8 mouse cellular contexts compared by ENCODE assay signal in the genomic region with DNA sequence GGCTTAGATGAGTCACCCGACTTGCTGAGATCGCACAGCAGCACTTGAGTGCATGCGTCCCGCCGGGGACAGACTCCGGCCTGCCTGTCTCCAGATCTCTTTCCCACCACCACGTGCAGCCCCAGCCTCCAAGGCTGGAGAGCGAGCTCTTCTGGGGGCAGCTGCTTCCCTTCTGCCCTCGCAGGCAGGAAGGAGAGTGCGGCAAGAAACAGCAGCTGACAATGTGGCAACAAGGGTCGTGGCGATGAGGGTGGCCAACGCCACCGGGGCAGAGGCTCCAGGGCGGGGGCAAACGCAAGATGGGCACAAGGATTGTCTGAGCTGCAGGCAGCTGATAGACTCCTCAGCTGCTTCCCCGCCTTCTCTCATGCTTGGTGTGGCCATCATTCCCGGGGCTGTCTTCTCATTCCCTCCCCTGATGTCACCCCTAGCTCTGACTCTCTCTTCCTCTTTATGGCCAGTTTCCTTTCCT. TPM values are rescaled to one million over a fixed set of nuclear protein-coding genes. Genes with fewer than 3 reads are reported as not detected.
DNase-seq lines count a peak whose midpoint lies in the region.

No protein-coding gene starts in this region.

- DNase-seq in left cerebral cortex, postnatal 4 days = peak; percentile 11
- DNase-seq in left cerebral cortex, adult 11 months (ENCODE audit: low spot score) = no peak
- DNase-seq in embryonic facial prominence, embryonic 10.5 days (ENCODE audit: low spot score) = no peak
- DNase-seq in heart, postnatal 4 days = peak; percentile 69
- DNase-seq in right cerebral cortex, adult 2 months (ENCODE audit: low spot score in 2 of 2) = no peak
- no peak for DNase-seq in right cerebral cortex, postnatal 4 days
- DNase-seq in layer of hippocampus, postnatal 25 days (ENCODE audit: extremely low spot score in 1 of 2, low spot score in 1 of 2) = no peak

- H3K27ac ChIP-seq in embryonic facial prominence, embryonic 10.5 days (replicated peaks) = peak overlapping the region; percentile 91

- H3K36me3 ChIP-seq in embryonic facial prominence, embryonic 10.5 days (replicated peaks) = no peaks in the 10 kb centered on the region
- peaks cover 56% of the 10 kb centered on the region for H3K36me3 ChIP-seq in megakaryocyte, embryonic 14.5 days (replicated peaks; ENCODE audit: low read length)

- intact Hi-C loops in left cerebral cortex, postnatal 4 days (cut with DNase I) = no loop called here

- H3K9me3 ChIP-seq in embryonic facial prominence, embryonic 10.5 days = no peaks in the 10 kb centered on the region
- no peaks in the 10 kb centered on the region for H3K9me3 ChIP-seq in megakaryocyte, embryonic 14.5 days

- peak overlapping the region; percentile 21; the same call in 1 of the 2 replicates for H3K4me3 ChIP-seq in embryonic facial prominence, embryonic 10.5 days
- H3K4me3 ChIP-seq in megakaryocyte, embryonic 14.5 days (replicated peaks) = peak overlapping the region; percentile 85

- H3K27me3 ChIP-seq in embryonic facial prominence, embryonic 10.5 days (replicated peaks; ENCODE audit: low read depth, poor library complexity, severe bottlenecking) = no peaks in the 10 kb centered on the region
- H3K27me3 ChIP-seq in megakaryocyte, embryonic 14.5 days (replicated peaks) = no peaks in the 10 kb centered on the region

- 71% methylated on average over 18 of the region's 18 CpGs for WGBS in embryonic facial prominence, embryonic 10.5 days

- H3K4me1 ChIP-seq in embryonic facial prominence, embryonic 10.5 days = peaks cover 63% of the 10 kb centered on the region
- H3K4me1 ChIP-seq in megakaryocyte, embryonic 14.5 days = peaks cover 89% of the 10 kb centered on the region

RNA-seq across cellular contexts. Expression of a gene that starts 18.4 kb away (rescaled TPM):
- 10 to 100 TPM; 30.1 to 36.2 TPM for total RNA-seq in left cerebral cortex, postnatal 4 days (2021)
- polyA plus RNA-seq in embryonic facial prominence, embryonic 10.5 days (2016; fragmentation: Nextera tagmentation; extraction: Ambion mirVana) = 325 and 335 TPM in 2 replicates
- total RNA-seq in heart, postnatal 4 days (2021) = 100 to 1,000 TPM; 170 to 175 TPM
- 872 and 1,542 TPM in 2 replicates for polyA plus RNA-seq in megakaryocyte, embryonic 14.5 days (2012; ENCODE audit: insufficient read depth, low replicate concordance)
- 10 to 100 TPM; 30.2 to 39.9 TPM for total RNA-seq in layer of hippocampus, postnatal 25 days (2021)

RNA-seq across cellular contexts. Expression of a gene that starts 21.2 kb away (rescaled TPM):
- 10 to 100 TPM; 12.7 to 15.5 TPM for total RNA-seq in left cerebral cortex, postnatal 4 days (2021)
- 32.0 and 35.3 TPM in 2 replicates for polyA plus RNA-seq in embryonic facial prominence, embryonic 10.5 days (2016; fragmentation: Nextera tagmentation; extraction: Ambion mirVana)
- 10 to 100 TPM; 13.7 to 14.6 TPM for total RNA-seq in heart, postnatal 4 days (2021)
- polyA plus RNA-seq in megakaryocyte, embryonic 14.5 days (2012; ENCODE audit: insufficient read depth, low replicate concordance) = 8.7 and 11.5 TPM in 2 replicates
- total RNA-seq in layer of hippocampus, postnatal 25 days (2021) = 10 to 100 TPM; 15.9 to 19.1 TPM

Comparison
In these comparisons a context has a peak if more than half of its experiments do, and no peak if none do; other contexts are left out.
1. DNase-seq: peak in left cerebral cortex, postnatal 4 days (single experiment) and heart, postnatal 4 days (single experiment); none in left cerebral cortex, adult 11 months (single experiment), embryonic facial prominence, embryonic 10.5 days (single experiment), right cerebral cortex, adult 2 months (0 of 2), right cerebral cortex, postnatal 4 days (single experiment) and layer of hippocampus, postnatal 25 days (0 of 2).
2. RNA of a gene that starts 18.4 kb away (total RNA-seq): 170 to 175 TPM in heart, postnatal 4 days; 30.2 to 39.9 TPM in layer of hippocampus, postnatal 25 days and 30.1 to 36.2 TPM in left cerebral cortex, postnatal 4 days; every median in the first group is over 4 times any median in the second.